Mouse (Mus musculus): ENCODE measurements around the gene Olfr330. TPM values are rescaled to one million over a fixed set of nuclear protein-coding genes. Genes with fewer than 3 reads are reported as not detected.
"Not testable (repeated sequence)": the region's sequence is repeated elsewhere in the genome, so short reads cannot be mapped to it uniquely, and the experiment has no call there.

Olfr330 gene
- polyA plus RNA-seq (2014; fragmentation: Nextera tagmentation; extraction: Ambion mirVana): not detected in 2 replicates

- H3K36me3 ChIP-seq (ENCODE audit: control insufficient read depth, insufficient read depth, low read length); H3K27me3 ChIP-seq (ENCODE audit: control insufficient read depth, insufficient read depth, low read length); H3K9me3 ChIP-seq (ENCODE audit: control insufficient read depth, low read length); ATAC-seq (replicated peaks; ENCODE audit: low FRiP score); H3K4me1 ChIP-seq (replicated peaks; ENCODE audit: control insufficient read depth, insufficient read depth, low read length); H3K4me3 ChIP-seq (ENCODE audit: low read depth, low read length); H3K4me2 ChIP-seq (ENCODE audit: low read depth, low read length, severe bottlenecking); DNase-seq (ENCODE audit: low spot score); H3K27ac ChIP-seq (ENCODE audit: low read depth, low read length); H3K9ac ChIP-seq (ENCODE audit: low read length): not testable (repeated sequence)
Observed at GRCm38 (mm10) chr11:58534736-58535135, at the start of gene Olfr330. Gene Olfr330, minus strand, starts transcription at chr11:58534836.

- H3K4me1 ChIP-seq (replicated peaks; ENCODE audit: control insufficient read depth, insufficient read depth, low read length): no peaks in the 10 kb centered on the region
- H3K4me3 ChIP-seq (ENCODE audit: low read depth, low read length): no peak overlapping the region
- no peak overlapping the region for H3K9ac ChIP-seq (ENCODE audit: low read length)
- H3K27ac ChIP-seq (ENCODE audit: low read depth, low read length): no peak overlapping the region
- no peak overlapping the region for H3K4me2 ChIP-seq (ENCODE audit: low read depth, low read length, severe bottlenecking)
- ATAC-seq (replicated peaks; ENCODE audit: low FRiP score): no peak
- no peaks in the 10 kb centered on the region for H3K9me3 ChIP-seq (ENCODE audit: control insufficient read depth, low read length)
- no peaks in the 10 kb centered on the region for H3K27me3 ChIP-seq (ENCODE audit: control insufficient read depth, insufficient read depth, low read length)
- no peak for DNase-seq (ENCODE audit: low spot score)
- 84% methylated on average over 8 of the region's 8 CpGs for WGBS
- no peaks in the 10 kb centered on the region for H3K36me3 ChIP-seq (ENCODE audit: control insufficient read depth, insufficient read depth, low read length)
Observed at GRCm38 (mm10) chr11:58578636-58579035, 44.0 kb upstream of the Olfr330 start.

- DNase-seq (ENCODE audit: low spot score) (no peak), ATAC-seq (replicated peaks; ENCODE audit: low FRiP score) (no peak)
- Histone ChIP-seq H3K27me3 (ENCODE audit: control insufficient read depth, insufficient read depth, low read length) (no peaks in the 10 kb centered on the region), H3K4me3 (ENCODE audit: low read depth, low read length) (no peak within 1 kb of the TSS), H3K36me3 (ENCODE audit: control insufficient read depth, insufficient read depth, low read length) (no peaks in the 10 kb centered on the region), H3K4me1 (replicated peaks; ENCODE audit: control insufficient read depth, insufficient read depth, low read length) (no peaks in the 10 kb centered on the region), H3K9ac (ENCODE audit: low read length) (no peak within 1 kb of the TSS), H3K27ac (ENCODE audit: low read depth, low read length) (no peak within 1 kb of the TSS), H3K9me3 (ENCODE audit: control insufficient read depth, low read length) (no peaks in the 10 kb centered on the region; the same call in 1 of the 2 replicates), H3K4me2 (ENCODE audit: low read depth, low read length, severe bottlenecking) (no peak within 1 kb of the TSS)
- WGBS: 87% methylated on average over 1 of the region's 1 CpGs
Observed at GRCm38 (mm10) chr11:58577430-58577829, 42.8 kb upstream of the Olfr330 start, which contains the start of gene Olfr325. Gene Olfr325, plus strand, starts transcription at chr11:58577730.

- no peaks in the 10 kb centered on the region for H3K36me3 ChIP-seq (ENCODE audit: control insufficient read depth, insufficient read depth, low read length)
- H3K4me2 ChIP-seq (ENCODE audit: low read depth, low read length, severe bottlenecking): no peak within 1 kb of the TSS
- no peak within 1 kb of the TSS for H3K27ac ChIP-seq (ENCODE audit: low read depth, low read length)
- H3K9ac ChIP-seq (ENCODE audit: low read length): no peak within 1 kb of the TSS
- H3K4me1 ChIP-seq (replicated peaks; ENCODE audit: control insufficient read depth, insufficient read depth, low read length): no peaks in the 10 kb centered on the region
- H3K9me3 ChIP-seq (ENCODE audit: control insufficient read depth, low read length): no peaks in the 10 kb centered on the region; the same call in 1 of the 2 replicates
- DNase-seq (ENCODE audit: low spot score): no peak
- no peak for ATAC-seq (replicated peaks; ENCODE audit: low FRiP score)
- 84% methylated on average over 5 of the region's 5 CpGs for WGBS
- H3K27me3 ChIP-seq (ENCODE audit: control insufficient read depth, insufficient read depth, low read length): no peaks in the 10 kb centered on the region
- H3K4me3 ChIP-seq (ENCODE audit: low read depth, low read length): no peak within 1 kb of the TSS
Observed at GRCm38 (mm10) chr11:58570405-58570804, 35.8 kb upstream of the Olfr330 start, which contains the start of gene Olfr224. Gene Olfr224, minus strand, starts transcription at chr11:58570553.

- no peak for ATAC-seq (replicated peaks; ENCODE audit: low FRiP score)
- Histone ChIP-seq H3K36me3 (ENCODE audit: control insufficient read depth, insufficient read depth, low read length) (no peaks in the 10 kb centered on the region), H3K4me1 (replicated peaks; ENCODE audit: control insufficient read depth, insufficient read depth, low read length) (no peaks in the 10 kb centered on the region), H3K4me3 (ENCODE audit: low read depth, low read length) (no peak within 1 kb of the TSS), H3K27ac (ENCODE audit: low read depth, low read length) (no peak within 1 kb of the TSS), H3K4me2 (ENCODE audit: low read depth, low read length, severe bottlenecking) (no peak within 1 kb of the TSS), H3K9ac (ENCODE audit: low read length) (no peak within 1 kb of the TSS), H3K9me3 (ENCODE audit: control insufficient read depth, low read length) (no peaks in the 10 kb centered on the region), H3K27me3 (ENCODE audit: control insufficient read depth, insufficient read depth, low read length) (no peaks in the 10 kb centered on the region)
- WGBS: 90% methylated on average over 1 of the region's 1 CpGs
- no peak for DNase-seq (ENCODE audit: low spot score)
Observed at GRCm38 (mm10) chr11:58555536-58555935, 20.9 kb upstream of the Olfr330 start, which contains the start of gene Olfr328. Gene Olfr328, minus strand, starts transcription at chr11:58555636.

- no peak for DNase-seq (ENCODE audit: low spot score)
- Histone ChIP-seq H3K4me1 (replicated peaks; ENCODE audit: control insufficient read depth, insufficient read depth, low read length) (no peaks in the 10 kb centered on the region), H3K4me3 (ENCODE audit: low read depth, low read length) (no peak within 1 kb of the TSS), H3K4me2 (ENCODE audit: low read depth, low read length, severe bottlenecking) (no peak within 1 kb of the TSS), H3K9me3 (ENCODE audit: control insufficient read depth, low read length) (no peaks in the 10 kb centered on the region), H3K27me3 (ENCODE audit: control insufficient read depth, insufficient read depth, low read length) (no peaks in the 10 kb centered on the region), H3K36me3 (ENCODE audit: control insufficient read depth, insufficient read depth, low read length) (no peaks in the 10 kb centered on the region), H3K27ac (ENCODE audit: low read depth, low read length) (no peak within 1 kb of the TSS), H3K9ac (ENCODE audit: low read length) (no peak within 1 kb of the TSS)
- ATAC-seq (replicated peaks; ENCODE audit: low FRiP score): no peak
- 81% methylated on average over 5 of the region's 5 CpGs for WGBS
Observed at GRCm38 (mm10) chr11:58546322-58546721, 11.7 kb upstream of the Olfr330 start, which contains the start of gene Olfr329-ps. Gene Olfr329-ps, minus strand, starts transcription at chr11:58546422.

GRCm38 (mm10) chr11:58519756-58520155 lies 14.9 kb downstream of the Olfr330 start:
- H3K27me3 ChIP-seq (ENCODE audit: control insufficient read depth, insufficient read depth, low read length); H3K27ac ChIP-seq (ENCODE audit: low read depth, low read length); H3K36me3 ChIP-seq (ENCODE audit: control insufficient read depth, insufficient read depth, low read length); ATAC-seq (replicated peaks; ENCODE audit: low FRiP score); H3K4me1 ChIP-seq (replicated peaks; ENCODE audit: control insufficient read depth, insufficient read depth, low read length); H3K4me3 ChIP-seq (ENCODE audit: low read depth, low read length); H3K4me2 ChIP-seq (ENCODE audit: low read depth, low read length, severe bottlenecking); DNase-seq (ENCODE audit: low spot score); H3K9me3 ChIP-seq (ENCODE audit: control insufficient read depth, low read length); H3K9ac ChIP-seq (ENCODE audit: low read length): not testable (repeated sequence)
- WGBS: 95% methylated on average over 6 of the region's 9 CpGs

- not testable (repeated sequence) for H3K27me3 ChIP-seq (ENCODE audit: control insufficient read depth, insufficient read depth, low read length); H3K27ac ChIP-seq (ENCODE audit: low read depth, low read length); H3K9ac ChIP-seq (ENCODE audit: low read length); DNase-seq (ENCODE audit: low spot score); H3K4me1 ChIP-seq (replicated peaks; ENCODE audit: control insufficient read depth, insufficient read depth, low read length); H3K9me3 ChIP-seq (ENCODE audit: control insufficient read depth, low read length); H3K36me3 ChIP-seq (ENCODE audit: control insufficient read depth, insufficient read depth, low read length); ATAC-seq (replicated peaks; ENCODE audit: low FRiP score); H3K4me2 ChIP-seq (ENCODE audit: low read depth, low read length, severe bottlenecking); H3K4me3 ChIP-seq (ENCODE audit: low read depth, low read length)
- WGBS: 92% methylated on average over 17 of the region's 18 CpGs
Observed at GRCm38 (mm10) chr11:58518916-58519315, 15.7 kb downstream of the Olfr330 start.

- H3K27ac ChIP-seq (ENCODE audit: low read depth, low read length); ATAC-seq (replicated peaks; ENCODE audit: low FRiP score); DNase-seq (ENCODE audit: low spot score); H3K9ac ChIP-seq (ENCODE audit: low read length); H3K4me1 ChIP-seq (replicated peaks; ENCODE audit: control insufficient read depth, insufficient read depth, low read length); H3K27me3 ChIP-seq (ENCODE audit: control insufficient read depth, insufficient read depth, low read length); H3K4me3 ChIP-seq (ENCODE audit: low read depth, low read length); H3K36me3 ChIP-seq (ENCODE audit: control insufficient read depth, insufficient read depth, low read length); H3K9me3 ChIP-seq (ENCODE audit: control insufficient read depth, low read length); H3K4me2 ChIP-seq (ENCODE audit: low read depth, low read length, severe bottlenecking): not testable (repeated sequence)
- 88% methylated on average over 19 of the region's 19 CpGs for WGBS
Observed at GRCm38 (mm10) chr11:58509058-58509457, 25.6 kb downstream of the Olfr330 start.
